Comparison of ENCODE assay signal across 22 mouse cellular contexts in the genomic region with DNA sequence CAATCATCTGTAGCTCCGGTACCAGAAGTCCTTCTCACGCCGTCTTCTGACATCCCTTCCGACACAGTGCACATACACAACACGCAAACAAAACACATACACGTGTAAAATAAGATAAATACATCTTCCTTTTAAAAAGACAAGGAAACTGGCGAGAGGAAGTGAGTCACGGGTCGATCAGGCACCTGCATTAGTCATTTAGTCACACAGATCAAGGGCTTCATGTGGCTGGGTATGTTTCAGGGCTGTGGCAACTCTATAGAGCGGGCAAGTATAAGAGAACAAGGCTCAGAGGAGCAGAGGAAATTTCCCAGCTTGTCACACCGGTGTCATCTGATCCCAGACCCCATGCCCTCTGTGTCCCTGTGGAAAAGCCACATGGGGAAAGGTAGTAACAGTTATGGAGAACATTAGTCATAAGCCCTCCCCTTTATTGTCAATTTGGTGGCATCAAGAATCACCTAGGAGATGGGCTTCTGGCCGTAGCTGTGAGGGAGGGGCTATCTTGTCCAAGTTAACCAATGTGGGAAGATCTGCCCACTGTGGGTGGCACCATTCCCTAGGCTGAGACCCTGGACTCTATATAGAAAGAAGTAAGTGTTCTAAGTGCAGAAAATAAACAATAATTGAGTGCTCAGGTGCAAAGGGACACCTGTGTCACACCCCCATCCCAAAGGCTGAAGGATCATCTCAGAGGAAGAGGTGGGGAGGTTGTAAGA. TPM values are rescaled to one million over a fixed set of nuclear protein-coding genes. Genes with fewer than 3 reads are reported as not detected.
DNase-seq lines count a peak whose midpoint lies in the region; ATAC-seq and TF ChIP-seq lines count a peak whose summit lies in the region.
"Had no signal": no experiment of that assay in that cellular context is flagged by ENCODE, and none has a peak within 500 bp of the region (broad histone marks: within the 10 kb centered on the region; RNA-seq: fewer than 3 reads in every experiment).

No protein-coding gene starts in this region.

- peak; percentile 71 for DNase-seq in heart, adult 11 months
- no peak for DNase-seq in heart, postnatal 14 days
- DNase-seq in CD4-positive, CD25-positive, alpha-beta regulatory T cell, adult 2 months (ENCODE audit: low read depth, low spot score): peak; percentile 55
- DNase-seq in hindbrain, embryonic 11.5 days (ENCODE audit: low spot score): no peak
- no peak for DNase-seq in kidney, adult 2 months
- DNase-seq: adrenal gland, adult 2 months; adrenal gland, postnatal 36 days; cerebellum, adult 2 months; cerebellum, postnatal 25 days; gastrocnemius, postnatal 36 days; heart, adult 2 months; kidney, adult 8-10 months had no signal

- ATAC-seq in inflammation-experienced regulatory T-cells, adult 6 months: peak; percentile 65
- no peak for ATAC-seq in hindbrain, embryonic 11.5 days (ENCODE audit: low FRiP score)
- ATAC-seq in granulocyte monocyte progenitor cell, adult 5-6 weeks (replicated peaks; ENCODE audit: poor library complexity, severe bottlenecking): no peak
- ATAC-seq: forebrain, embryonic 15.5 days; hindbrain, embryonic 16.5 days; intestine, embryonic 15.5 days; Patski had no signal

- TF ChIP-seq CTCF in kidney, adult 2 months (conservative IDR thresholded peaks at IDR 0.05; ENCODE audit: insufficient read depth, insufficient read length, low read depth, low read length): no peak

- no peaks in the 10 kb centered on the region for H3K36me3 ChIP-seq in hindbrain, embryonic 11.5 days (ENCODE audit: control insufficient read depth, insufficient read depth, low read length)
- H3K36me3 ChIP-seq in kidney, adult 2 months (ENCODE audit: control insufficient read depth, insufficient read depth, low read length): no peaks in the 10 kb centered on the region
- H3K36me3 ChIP-seq: embryonic facial prominence, embryonic 12.5 days; forebrain, embryonic 15.5 days; heart, embryonic 15.5 days; hindbrain, embryonic 12.5 days; intestine, embryonic 15.5 days had no signal

- H3K9me3 ChIP-seq in hindbrain, embryonic 11.5 days (ENCODE audit: control insufficient read depth, low read length): no peaks in the 10 kb centered on the region
- H3K9me3 ChIP-seq: embryonic facial prominence, embryonic 12.5 days; forebrain, embryonic 15.5 days; hindbrain, embryonic 12.5 days; intestine, embryonic 15.5 days had no signal

- intact Hi-C loops in heart, postnatal 14 days (cut with DNase I): no loop called here

- no peak overlapping the region for H3K4me3 ChIP-seq in hindbrain, embryonic 11.5 days (ENCODE audit: low read depth, low read length)
- no peak overlapping the region for H3K4me3 ChIP-seq in kidney, adult 2 months (ENCODE audit: insufficient read depth, low read depth, low read length)
- H3K4me3 ChIP-seq: embryonic facial prominence, embryonic 12.5 days; forebrain, embryonic 15.5 days; heart, adult 2 months; heart, embryonic 15.5 days; hindbrain, embryonic 12.5 days; intestine, embryonic 15.5 days had no signal

- H3K27me3 ChIP-seq in hindbrain, embryonic 11.5 days (ENCODE audit: control insufficient read depth, insufficient read depth, low read length): no peaks in the 10 kb centered on the region
- no peaks in the 10 kb centered on the region for H3K27me3 ChIP-seq in kidney, adult 2 months (replicated peaks; ENCODE audit: control insufficient read depth, insufficient read depth, low read length)
- H3K27me3 ChIP-seq: hindbrain, embryonic 12.5 days; intestine, embryonic 15.5 days; Patski had no signal

- no peak overlapping the region for H3K9ac ChIP-seq in hindbrain, embryonic 11.5 days (ENCODE audit: low read depth, low read length)
- H3K9ac ChIP-seq: embryonic facial prominence, embryonic 12.5 days; forebrain, embryonic 15.5 days; heart, embryonic 15.5 days; hindbrain, embryonic 12.5 days; intestine, embryonic 15.5 days had no signal

- 87% methylated on average over 12 of the region's 12 CpGs for WGBS in hindbrain, embryonic 11.5 days
- 84% methylated on average over 12 of the region's 12 CpGs for WGBS in kidney, adult 2 months

- H3K4me1 ChIP-seq in hindbrain, embryonic 11.5 days (replicated peaks; ENCODE audit: control insufficient read depth, insufficient read depth, low read length): no peaks in the 10 kb centered on the region
- H3K4me1 ChIP-seq in kidney, adult 2 months (ENCODE audit: control insufficient read depth, insufficient read depth, low read length): 0 out of 2 replicates have a peak, but pooled peaks cover 1% of the 10 kb centered on the region
- H3K4me1 ChIP-seq: embryonic facial prominence, embryonic 12.5 days had no signal

- no peak overlapping the region for H3K4me2 ChIP-seq in hindbrain, embryonic 11.5 days (replicated peaks; ENCODE audit: low read depth, low read length)
- H3K4me2 ChIP-seq: embryonic facial prominence, embryonic 12.5 days; forebrain, embryonic 15.5 days; heart, embryonic 11.5 days; heart, embryonic 15.5 days; hindbrain, embryonic 12.5 days; intestine, embryonic 15.5 days had no signal

- H3K27ac ChIP-seq in hindbrain, embryonic 11.5 days (ENCODE audit: low read depth, low read length): no peak overlapping the region
- H3K27ac ChIP-seq in kidney, adult 2 months (ENCODE audit: insufficient read depth, low read depth, low read length): no peak overlapping the region
- H3K27ac ChIP-seq: embryonic facial prominence, embryonic 12.5 days; forebrain, embryonic 15.5 days; heart, adult 2 months; heart, embryonic 15.5 days; hindbrain, embryonic 12.5 days; intestine, embryonic 15.5 days had no signal

- no peak for TF ChIP-seq POLR2A in kidney, adult 2 months (IDR thresholded peaks at IDR 0.05; ENCODE audit: low read depth, low read length)

RNA-seq across cellular contexts. Expression of a gene that starts 35.6 kb away (rescaled TPM):
- 10 to 100 TPM; 16.0 to 22.2 TPM for total RNA-seq in heart, postnatal 14 days (2021)
- not detected for polyA plus RNA-seq in inflammation-experienced regulatory T-cells, adult 6 months (2017; shearing (Covaris generic))
- polyA plus RNA-seq in hindbrain, embryonic 11.5 days (2014; fragmentation: Nextera tagmentation; extraction: Ambion mirVana): 4.6 and 4.8 TPM in 2 replicates
- 14.8 and 15.7 TPM in 2 replicates for total RNA-seq in granulocyte monocyte progenitor cell, adult 5-6 weeks (2014; fragmentation: Nextera tagmentation)
- 4.0 and 7.8 TPM in 2 replicates for total RNA-seq in granulocyte monocyte progenitor cell, adult 5-6 weeks (2017)
- polyA plus RNA-seq in kidney, adult 2 months (2012; rRNA removed): 0.50 and 1.3 TPM in 2 replicates

Comparison
In these comparisons a context has a peak if more than half of its experiments do, and no peak if none do; other contexts are left out.
1. DNase-seq: peak in heart, adult 11 months (single experiment) and CD4-positive, CD25-positive, alpha-beta regulatory T cell, adult 2 months (single experiment); none in heart, postnatal 14 days (0 of 2), hindbrain, embryonic 11.5 days (single experiment) and kidney, adult 2 months (single experiment).